Mouse (Mus musculus) erythroblast, embryonic 14.5 days (primary cell): ENCODE results near the gene Dph1. TPM values are rescaled to one million over a fixed set of nuclear protein-coding genes. Genes with fewer than 3 reads are reported as not detected.
A peak's percentile ranks its signal among the peaks of the same experiment; 100 is the strongest.

Source experiments
- H3K27me3 ChIP-seq: 2 replicates; pipeline ENCODE4 v1.6.1; 2012; ENCODE audit warnings: inconsistent platforms; ENCODE audit not compliant: control insufficient read depth
- H3K36me3 ChIP-seq: 2 replicates; pipeline ENCODE4 v1.6.1; 2012; ENCODE audit warnings: mild to moderate bottlenecking, inconsistent platforms; ENCODE audit not compliant: control insufficient read depth
- H3K4me1 ChIP-seq: 2 replicates; pipeline ENCODE4 v1.6.1; 2012; ENCODE audit warnings: inconsistent platforms; ENCODE audit not compliant: control insufficient read depth
- H3K4me3 ChIP-seq: replicated peaks from 2 replicates; pipeline ENCODE3; 2012; ENCODE audit warnings: moderate library complexity, mild to moderate bottlenecking, inconsistent platforms
- H3K9me3 ChIP-seq: 2 replicates; pipeline ENCODE4 v1.6.1; 2012; ENCODE audit warnings: low read length, inconsistent platforms, mixed read lengths; ENCODE audit not compliant: control insufficient read depth
- GATA1 ChIP-seq: IDR thresholded peaks from 2 replicates; pipeline ENCODE4 v1.6.1; 2012; ENCODE audit warnings: low read length, inconsistent platforms, mixed read lengths
- TAL1 ChIP-seq: IDR thresholded peaks from 3 replicates; pipeline ENCODE4 v1.6.1; 2012; ENCODE audit warnings: low read length, inconsistent platforms, mixed read lengths
- polyA plus RNA-seq: library from polyadenylated mRNA; stranded (reverse); fragments of >175 nt; gene quantifications from 2 replicates; pipeline ENCODE4 v1.2.3, GENCODE M21; 2012

Dph1 gene
- polyA plus RNA-seq, result 1.1 and 1.4 TPM in 2 replicates

DNA sequence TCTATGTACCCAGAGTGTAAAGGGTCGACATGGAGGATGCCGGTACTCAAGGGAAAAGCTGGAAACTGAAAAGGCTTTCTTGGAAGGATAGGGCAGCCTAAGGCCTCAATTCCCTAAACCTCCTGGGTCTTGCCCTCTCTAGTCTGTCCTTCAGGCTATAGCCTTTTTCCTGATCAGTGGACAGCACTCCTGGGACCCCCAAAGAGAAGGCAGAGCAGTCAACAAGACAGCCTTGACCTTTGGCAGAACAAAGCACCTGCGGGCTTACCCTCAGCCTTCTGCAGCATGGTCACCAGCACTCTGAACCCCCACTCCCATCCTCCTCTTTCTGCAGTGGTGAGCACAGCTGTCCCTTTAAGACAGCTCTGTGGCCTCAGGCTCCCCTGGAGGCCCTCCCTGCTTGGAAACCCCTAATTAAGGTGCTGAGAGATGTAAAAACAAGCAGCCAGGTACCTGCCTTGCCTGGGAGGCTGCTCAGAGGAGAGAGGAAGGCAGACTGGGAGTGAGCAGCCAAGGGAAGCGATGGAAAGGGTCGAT is at the start of gene Dph1:
TSS of gene Dph1 (minus strand) at position 337 of the 537 bp plus-strand sequence.
- Histone ChIP-seq H3K4me3 (peak within 1 kb of the TSS; percentile 85), H3K27me3 (peaks cover 55% of the 10 kb centered on the region), H3K4me1 (peaks cover 50% of the 10 kb centered on the region), H3K36me3 (no peaks in the 10 kb centered on the region), H3K9me3 (peaks cover 18% of the 10 kb centered on the region; the same call in 1 of the 2 replicates)
- TF ChIP-seq TAL1, result no peak
- no peak for TF ChIP-seq GATA1

DNA sequence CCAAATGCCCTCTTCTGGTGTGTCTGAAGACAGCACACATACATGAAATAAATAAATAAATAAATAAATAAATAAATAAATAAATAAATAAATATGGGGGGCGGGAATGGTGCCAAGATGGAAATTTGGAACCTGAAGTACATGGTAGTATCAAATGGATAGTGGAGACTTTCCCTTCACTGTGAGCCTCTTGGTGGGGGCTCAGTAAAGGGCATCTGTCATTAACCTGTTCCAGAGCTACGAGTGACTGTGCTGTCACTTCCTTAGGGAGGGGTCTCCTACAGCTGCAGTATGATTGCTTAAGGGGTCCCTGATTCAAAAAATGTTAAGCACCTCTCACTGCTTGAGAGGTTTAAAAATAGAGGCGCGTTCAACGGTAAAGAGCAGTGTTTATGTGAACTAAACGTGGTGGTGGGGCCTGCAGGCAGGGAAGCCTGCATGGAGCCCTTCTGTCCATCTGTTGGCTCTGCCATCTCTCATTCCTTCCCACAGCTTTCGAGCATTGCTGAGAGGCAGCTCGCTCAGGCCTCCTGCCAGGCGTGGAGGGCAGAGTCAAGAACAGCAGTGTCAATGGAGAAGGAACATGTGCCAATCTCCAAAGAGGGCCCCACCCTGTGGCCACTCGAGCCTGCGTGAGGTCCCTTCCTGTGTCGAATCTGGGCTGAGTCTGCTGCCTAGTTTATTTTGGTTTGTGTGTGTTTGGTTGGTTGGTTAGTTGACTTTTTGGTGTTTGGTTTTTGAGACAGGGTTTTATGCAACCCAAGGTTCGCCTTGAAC is 49.3 kb upstream of the Dph1 start:
- peaks cover 3% of the 10 kb centered on the region; the same call in 1 of the 2 replicates for H3K9me3 ChIP-seq
- peaks cover 25% of the 10 kb centered on the region for H3K27me3 ChIP-seq
- TF ChIP-seq TAL1 (no peak), GATA1 (no peak)
- H3K36me3 ChIP-seq, result no peaks in the 10 kb centered on the region
- H3K4me1 ChIP-seq, result peaks cover 41% of the 10 kb centered on the region
- H3K4me3 ChIP-seq, result no peak overlapping the region

DNA sequence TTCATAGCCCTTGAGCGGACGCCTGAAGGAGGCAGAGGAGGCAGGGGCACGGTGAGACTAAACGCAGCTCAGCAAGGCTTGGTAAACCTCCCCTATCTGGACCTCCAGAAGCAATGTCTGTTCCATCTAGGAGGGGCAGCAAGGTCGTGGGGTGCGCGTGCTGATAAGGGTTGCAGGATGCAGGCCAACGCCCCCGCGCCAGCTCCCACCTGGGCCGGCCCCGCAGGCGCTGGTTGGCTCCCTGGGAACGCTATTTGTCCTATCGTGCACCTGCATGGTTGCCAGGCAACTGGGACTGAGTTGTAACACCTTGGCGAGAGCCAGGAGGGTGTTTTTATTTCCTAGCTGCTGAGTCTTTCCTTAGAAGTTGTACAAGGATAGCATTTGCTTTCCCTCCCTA is 43.7 kb upstream of the Dph1 start:
- TF ChIP-seq TAL1 (peak; percentile 75), GATA1 (peak; percentile 79)
- H3K9me3 ChIP-seq, result peaks cover 8% of the 10 kb centered on the region
- peaks cover 43% of the 10 kb centered on the region for H3K4me1 ChIP-seq
- peak overlapping the region; percentile 34 for H3K4me3 ChIP-seq
- H3K36me3 ChIP-seq, result no peaks in the 10 kb centered on the region
- H3K27me3 ChIP-seq, result peaks cover 37% of the 10 kb centered on the region

DNA sequence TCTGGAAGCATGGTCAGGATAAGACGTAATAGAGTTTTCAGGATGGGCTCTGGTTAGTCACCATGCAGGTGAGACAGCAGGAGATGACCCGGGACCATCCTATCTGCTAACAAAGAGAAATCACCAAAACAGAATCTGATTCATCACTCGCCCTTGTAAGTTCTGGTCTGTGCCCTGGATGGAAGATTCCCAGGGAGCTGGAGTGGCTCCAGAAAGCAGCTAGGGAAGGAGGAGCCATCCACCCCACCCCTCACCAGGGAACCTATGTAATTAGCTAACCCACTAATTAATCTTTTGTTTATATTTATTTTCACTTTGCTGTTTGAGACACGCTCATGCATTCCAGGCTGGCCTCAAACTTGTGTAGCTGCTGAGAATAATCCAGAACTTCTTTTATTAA is 41.4 kb upstream of the Dph1 start:
- TF ChIP-seq GATA1 (no peak), TAL1 (no peak)
- Histone ChIP-seq H3K4me1 (peaks cover 43% of the 10 kb centered on the region), H3K4me3 (no peak overlapping the region), H3K27me3 (peaks cover 36% of the 10 kb centered on the region), H3K36me3 (no peaks in the 10 kb centered on the region), H3K9me3 (peaks cover 5% of the 10 kb centered on the region; the same call in 1 of the 2 replicates)

DNA sequence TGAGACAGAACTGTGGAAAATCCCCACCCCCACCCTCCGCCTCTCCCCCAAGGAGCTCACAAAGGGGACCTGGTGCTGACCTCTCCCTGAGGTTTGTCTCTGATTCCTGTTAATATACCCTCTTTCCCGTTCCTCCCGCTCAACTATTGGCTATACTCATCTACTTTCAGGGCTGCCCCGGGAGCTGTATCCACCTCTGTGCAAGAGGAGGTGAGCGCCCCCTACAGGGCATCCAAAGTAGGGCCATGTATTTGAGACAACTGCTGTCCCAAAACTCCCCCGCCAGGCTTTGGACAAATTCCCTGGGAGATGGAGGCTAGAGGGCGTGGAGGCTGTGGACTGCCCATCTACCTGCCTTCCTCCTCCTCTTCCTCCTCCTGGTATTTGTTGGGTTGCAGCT is 40.7 kb upstream of the Dph1 start:
- Histone ChIP-seq H3K27me3 (peaks cover 34% of the 10 kb centered on the region), H3K4me1 (peaks cover 41% of the 10 kb centered on the region), H3K9me3 (peaks cover 5% of the 10 kb centered on the region; the same call in 1 of the 2 replicates), H3K4me3 (no peak overlapping the region), H3K36me3 (no peaks in the 10 kb centered on the region)
- TF ChIP-seq TAL1 (no peak), GATA1 (no peak)

DNA sequence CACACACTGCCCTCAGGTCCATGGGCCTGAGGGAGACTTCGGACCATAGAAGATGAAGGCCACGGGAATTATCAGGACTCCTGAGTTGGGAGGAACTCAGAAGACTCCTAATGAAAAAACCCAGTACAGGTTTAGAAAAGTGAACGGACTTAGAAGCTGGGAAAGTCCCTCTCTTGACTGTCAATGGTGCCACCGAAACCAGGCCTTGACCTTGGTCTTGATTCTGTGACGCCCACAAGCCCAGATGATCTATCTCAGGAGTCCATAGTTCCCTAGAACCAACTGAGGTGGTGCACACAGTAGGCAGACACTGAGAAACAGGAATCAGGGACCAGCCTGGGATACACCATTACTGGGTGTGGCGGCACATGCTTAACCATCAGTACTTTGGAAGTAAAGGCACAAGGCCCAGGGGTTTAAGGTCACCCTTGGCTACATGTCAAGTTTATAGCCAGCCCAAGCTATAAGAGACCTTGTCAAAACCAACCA is 39.3 kb upstream of the Dph1 start:
- TF ChIP-seq GATA1 (no peak), TAL1 (no peak)
- H3K27me3 ChIP-seq, result peaks cover 34% of the 10 kb centered on the region
- no peaks in the 10 kb centered on the region for H3K36me3 ChIP-seq

DNA sequence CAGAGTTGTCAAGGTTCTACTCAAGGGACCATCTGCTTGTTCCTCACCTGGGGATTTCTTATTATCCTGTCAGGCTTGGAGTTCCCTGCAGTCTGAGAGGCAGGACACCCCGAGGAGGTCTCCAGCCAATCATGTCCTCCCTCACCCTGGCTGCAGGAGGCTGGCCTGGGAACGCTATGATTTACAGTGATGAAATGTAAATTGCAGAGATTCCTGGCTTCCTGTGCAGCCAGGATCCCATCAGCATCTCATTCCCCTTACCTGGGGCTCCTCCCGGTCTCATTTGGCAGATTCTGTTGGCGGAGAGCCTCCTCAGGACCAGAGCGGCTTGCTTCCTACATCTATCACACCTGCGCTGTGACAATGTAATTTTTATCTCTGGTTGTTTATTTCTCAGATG is 38.2 kb upstream of the Dph1 start:
- Histone ChIP-seq H3K27me3 (peaks cover 27% of the 10 kb centered on the region), H3K4me1 (peaks cover 22% of the 10 kb centered on the region), H3K36me3 (no peaks in the 10 kb centered on the region), H3K4me3 (no peak overlapping the region), H3K9me3 (0 out of 2 replicates have a peak, but pooled peaks cover 2% of the 10 kb centered on the region)
- TF ChIP-seq TAL1, result no peak

More for the DNA sequence above, 39.3 kb upstream of the Dph1 start:
- Histone ChIP-seq H3K4me1 (peaks cover 32% of the 10 kb centered on the region), H3K9me3 (peaks cover 6% of the 10 kb centered on the region; the same call in 1 of the 2 replicates), H3K4me3 (no peak overlapping the region)

DNA sequence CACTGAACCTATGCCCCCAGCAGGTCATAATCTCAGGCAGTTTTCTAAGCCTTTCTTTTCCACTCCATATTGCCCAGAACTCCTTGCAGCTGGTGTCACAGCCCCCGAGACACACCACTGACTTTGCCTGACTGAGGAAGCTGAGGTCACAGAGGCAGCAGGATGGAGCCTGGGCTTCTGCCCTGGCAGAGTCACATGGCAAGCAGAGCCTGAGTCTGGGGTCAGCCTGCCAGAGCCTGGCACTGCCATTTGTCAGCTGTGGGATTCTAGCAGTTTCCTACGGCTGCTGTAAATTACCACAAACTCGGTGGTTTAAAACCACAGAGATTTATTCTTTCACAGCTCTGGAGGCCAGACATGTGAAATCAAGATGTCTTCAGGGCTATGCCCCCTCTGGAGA is 36.6 kb upstream of the Dph1 start:
- Histone ChIP-seq H3K9me3 (0 out of 2 replicates have a peak, but pooled peaks cover 2% of the 10 kb centered on the region), H3K27me3 (peaks cover 30% of the 10 kb centered on the region), H3K4me1 (peaks cover 7% of the 10 kb centered on the region), H3K4me3 (no peak overlapping the region), H3K36me3 (no peaks in the 10 kb centered on the region)
- TF ChIP-seq GATA1 (no peak), TAL1 (no peak)

DNA sequence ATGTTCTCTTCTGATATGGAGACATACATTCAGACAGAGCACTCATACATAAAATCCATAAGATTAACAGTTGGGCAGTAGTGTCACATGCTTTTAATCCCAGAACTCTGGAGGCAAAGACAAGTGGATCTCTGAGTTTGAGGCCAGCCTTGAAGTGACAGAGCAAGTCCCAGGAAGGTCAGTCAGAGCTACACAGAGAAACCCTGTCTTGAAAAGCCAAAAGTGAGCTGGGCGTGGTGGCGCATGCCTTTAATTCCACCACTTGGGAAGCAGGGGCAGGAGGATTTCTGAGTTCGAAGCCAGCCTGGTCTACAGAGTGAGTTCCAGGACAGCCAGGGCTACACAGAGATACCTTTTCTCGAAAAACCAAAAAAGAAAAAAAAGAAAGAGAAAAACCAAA is 33.8 kb upstream of the Dph1 start:
- Histone ChIP-seq H3K9me3 (0 out of 2 replicates have a peak, but pooled peaks cover 2% of the 10 kb centered on the region), H3K4me1 (peaks cover 2% of the 10 kb centered on the region; the same call in 1 of the 2 replicates), H3K36me3 (no peaks in the 10 kb centered on the region), H3K27me3 (peaks cover 27% of the 10 kb centered on the region), H3K4me3 (no peak overlapping the region)
- TF ChIP-seq GATA1, result no peak
- TF ChIP-seq TAL1, result no peak
